In the genomic region with DNA sequence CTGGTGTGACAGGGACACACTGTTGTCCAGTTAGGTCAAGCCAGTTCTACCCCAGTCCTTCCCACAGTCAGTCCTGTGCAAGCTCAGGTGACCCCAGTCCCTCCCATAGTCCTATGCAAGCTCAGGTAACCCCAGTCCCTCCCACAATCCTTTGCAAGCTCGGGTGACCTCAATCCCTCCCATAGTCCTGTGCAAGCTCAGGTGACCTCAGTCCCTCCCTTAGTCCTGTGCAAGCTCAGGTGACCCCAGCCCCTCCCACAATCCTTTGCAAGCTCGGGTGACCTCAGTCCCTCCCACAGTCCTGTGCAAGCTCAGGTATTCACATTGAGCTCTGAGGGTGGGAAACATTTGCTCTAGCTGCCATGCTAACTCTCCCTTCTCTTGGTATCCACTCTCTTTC, we compare ENCODE assay signal across 28 mouse cellular contexts. TPM values are rescaled to one million over a fixed set of nuclear protein-coding genes. Genes with fewer than 3 reads are reported as not detected.
DNase-seq lines count a peak whose midpoint lies in the region; ATAC-seq and TF ChIP-seq lines count a peak whose summit lies in the region.
"Had no signal": no experiment of that assay in that cellular context is flagged by ENCODE, and none has a peak within 500 bp of the region (broad histone marks: within the 10 kb centered on the region; RNA-seq: fewer than 3 reads in every experiment).

No protein-coding gene starts in this region.

- WGBS in kidney, embryonic 14.5 days = 30% methylated on average over 2 of the region's 2 CpGs
- 58% methylated on average over 2 of the region's 2 CpGs for WGBS in liver, postnatal 0 days (ENCODE audit: insufficient replicate concordance)
- WGBS in liver, embryonic 11.5 days = 67% methylated on average over 2 of the region's 2 CpGs
- WGBS in stomach, embryonic 15.5 days = 58% methylated on average over 2 of the region's 2 CpGs

- H3K9ac ChIP-seq in kidney, embryonic 14.5 days (ENCODE audit: low read depth, low read length) = no peak overlapping the region
- no peak overlapping the region for H3K9ac ChIP-seq in liver, postnatal 0 days (replicated peaks)
- no peak overlapping the region for H3K9ac ChIP-seq in liver, embryonic 11.5 days (ENCODE audit: low read depth, low read length)
- no peak overlapping the region for H3K9ac ChIP-seq in stomach, embryonic 15.5 days
- H3K9ac ChIP-seq: forebrain, embryonic 12.5 days; hindbrain, embryonic 14.5 days; limb, embryonic 15.5 days; neural tube, embryonic 13.5 days had no signal

- no peak overlapping the region for H3K27ac ChIP-seq in kidney, embryonic 14.5 days (ENCODE audit: low read depth, low read length)
- no peak overlapping the region for H3K27ac ChIP-seq in liver, postnatal 0 days (ENCODE audit: low read depth)
- H3K27ac ChIP-seq in liver, embryonic 11.5 days (ENCODE audit: low read depth, low read length) = no peak overlapping the region
- no peak overlapping the region for H3K27ac ChIP-seq in stomach, embryonic 15.5 days
- H3K27ac ChIP-seq: forebrain, embryonic 12.5 days; heart, adult 2 months; hindbrain, embryonic 14.5 days; limb, embryonic 15.5 days; midbrain, embryonic 10.5 days; neural tube, embryonic 13.5 days had no signal

- H3K9me3 ChIP-seq in kidney, embryonic 14.5 days (ENCODE audit: control insufficient read depth, low read length) = no peaks in the 10 kb centered on the region
- H3K9me3 ChIP-seq in liver, postnatal 0 days (ENCODE audit: low read length) = no peaks in the 10 kb centered on the region
- no peaks in the 10 kb centered on the region for H3K9me3 ChIP-seq in liver, embryonic 11.5 days (ENCODE audit: control insufficient read depth, low read length)
- no peaks in the 10 kb centered on the region for H3K9me3 ChIP-seq in stomach, embryonic 15.5 days
- H3K9me3 ChIP-seq: forebrain, embryonic 12.5 days; limb, embryonic 15.5 days; midbrain, embryonic 10.5 days; neural tube, embryonic 13.5 days had no signal

- H3K4me3 ChIP-seq in kidney, embryonic 14.5 days (ENCODE audit: low read length) = no peak overlapping the region
- no peak overlapping the region for H3K4me3 ChIP-seq in liver, postnatal 0 days (ENCODE audit: low read depth, low read length)
- no peak overlapping the region for H3K4me3 ChIP-seq in liver, embryonic 11.5 days (ENCODE audit: low read depth, low read length)
- H3K4me3 ChIP-seq in stomach, embryonic 15.5 days (replicated peaks) = no peak overlapping the region
- H3K4me3 ChIP-seq: erythroblast, embryonic 14.5 days; forebrain, embryonic 12.5 days; heart, adult 2 months; limb, embryonic 15.5 days; midbrain, embryonic 10.5 days; myocyte; neural tube, embryonic 13.5 days had no signal

- H3K36me3 ChIP-seq in kidney, embryonic 14.5 days (ENCODE audit: control insufficient read depth, insufficient read depth, low read length) = peaks cover 10% of the 10 kb centered on the region; the same call in 1 of the 2 replicates
- H3K36me3 ChIP-seq in liver, postnatal 0 days (replicated peaks; ENCODE audit: insufficient read depth, low read length) = peaks cover 54% of the 10 kb centered on the region
- peaks cover 2% of the 10 kb centered on the region; the same call in 1 of the 2 replicates for H3K36me3 ChIP-seq in liver, embryonic 11.5 days (ENCODE audit: control insufficient read depth, insufficient read depth, low read length)
- peaks cover 28% of the 10 kb centered on the region for H3K36me3 ChIP-seq in stomach, embryonic 15.5 days

- no peak for DNase-seq in kidney, adult 8-10 months
- DNase-seq in liver, postnatal 0 days = no peak
- DNase-seq in liver, embryonic 11.5 days (ENCODE audit: low spot score) = no peak
- no peak for DNase-seq in embryo, embryonic 11 days
- DNase-seq in urinary bladder, adult 18-20 months (ENCODE audit: low spot score in 2 of 2) = no peak
- DNase-seq: adrenal gland, postnatal 36 days; cerebellum, adult 9-10 months; gastrocnemius, postnatal 36 days; heart, adult 2 months; heart, postnatal 36 days; layer of hippocampus, adult 9-11 months; lung, adult 18-20 months; lung, postnatal 10 days; retina, postnatal 1 day; right cerebral cortex, postnatal 25 days; thymus, adult 2 months had no signal

- no peak for TF ChIP-seq EP300 in liver, postnatal 0 days (IDR thresholded peaks at IDR 0.05; ENCODE audit: low read depth)

- H3K4me2 ChIP-seq in kidney, embryonic 14.5 days (replicated peaks; ENCODE audit: low read depth, low read length) = no peak overlapping the region
- H3K4me2 ChIP-seq in liver, postnatal 0 days (ENCODE audit: low read depth, low read length) = no peak overlapping the region
- no peak overlapping the region for H3K4me2 ChIP-seq in liver, embryonic 11.5 days
- H3K4me2 ChIP-seq in stomach, embryonic 15.5 days = no peak overlapping the region
- H3K4me2 ChIP-seq: forebrain, embryonic 12.5 days; hindbrain, embryonic 14.5 days; limb, embryonic 15.5 days; neural tube, embryonic 13.5 days had no signal

- H3K4me1 ChIP-seq in kidney, embryonic 14.5 days (ENCODE audit: control insufficient read depth, insufficient read depth, low read length) = peaks cover 9% of the 10 kb centered on the region; the same call in 1 of the 2 replicates
- H3K4me1 ChIP-seq in liver, postnatal 0 days (ENCODE audit: insufficient read depth) = no peaks in the 10 kb centered on the region
- peaks cover 10% of the 10 kb centered on the region for H3K4me1 ChIP-seq in liver, embryonic 11.5 days (replicated peaks; ENCODE audit: control insufficient read depth, insufficient read depth, low read length)
- no peaks in the 10 kb centered on the region for H3K4me1 ChIP-seq in stomach, embryonic 15.5 days
- H3K4me1 ChIP-seq: forebrain, embryonic 12.5 days; limb, embryonic 15.5 days; neural tube, embryonic 13.5 days had no signal

- H3K27me3 ChIP-seq in kidney, embryonic 14.5 days (ENCODE audit: control insufficient read depth, insufficient read depth, low read length) = no peaks in the 10 kb centered on the region
- H3K27me3 ChIP-seq in liver, postnatal 0 days (ENCODE audit: insufficient read depth, low read length) = no peaks in the 10 kb centered on the region
- no peaks in the 10 kb centered on the region for H3K27me3 ChIP-seq in liver, embryonic 11.5 days (replicated peaks; ENCODE audit: control insufficient read depth, insufficient read depth, low read length)
- no peaks in the 10 kb centered on the region for H3K27me3 ChIP-seq in stomach, embryonic 15.5 days (replicated peaks)
- H3K27me3 ChIP-seq: forebrain, embryonic 12.5 days; limb, embryonic 15.5 days; neural tube, embryonic 13.5 days; Patski had no signal

- ATAC-seq in kidney, embryonic 14.5 days (ENCODE audit: low FRiP score, low TSS enrichment) = peak; percentile 24; the same call in 1 of the 2 replicates
- peak; percentile 71 for ATAC-seq in liver, postnatal 0 days
- no peak for ATAC-seq in liver, embryonic 11.5 days (replicated peaks; ENCODE audit: low FRiP score)
- ATAC-seq in stomach, embryonic 15.5 days (ENCODE audit: insufficient read depth, low FRiP score, low read depth) = peak; percentile 9; the same call in 1 of the 2 replicates
- ATAC-seq: midbrain, embryonic 16.5 days; Patski had no signal

- no peak for TF ChIP-seq CTCF in liver, postnatal 0 days (IDR thresholded peaks at IDR 0.05; ENCODE audit: low read depth)

RNA-seq across cellular contexts. Expression of a gene that starts 35.5 kb away (rescaled TPM):
- polyA plus RNA-seq in kidney, embryonic 14.5 days (2014; fragmentation: Nextera tagmentation; extraction: Ambion mirVana) = 4.3 and 5.0 TPM in 2 replicates
- not detected in 2 replicates for polyA plus RNA-seq in liver, postnatal 0 days (2015; fragmentation: Nextera tagmentation; extraction: Ambion mirVana)
- polyA plus RNA-seq in liver, embryonic 11.5 days (2014; fragmentation: Nextera tagmentation; extraction: Ambion mirVana) = 2.3 and 3.1 TPM in 2 replicates
- polyA plus RNA-seq in stomach, embryonic 15.5 days (2015; fragmentation: Nextera tagmentation; extraction: Ambion mirVana) = 8.1 and 12.1 TPM in 2 replicates
- polyA plus RNA-seq: erythroblast, embryonic 14.5 days; Patski; spleen, adult 2 months had no signal
